Mouse (Mus musculus) midbrain, embryonic 16.5 days (tissue): ENCODE data around the gene Tmem126b. TPM values are rescaled to one million over a fixed set of nuclear protein-coding genes. Genes with fewer than 3 reads are reported as not detected.

Source experiments
- ATAC-seq: fragments of 200-750 bp; cut with Nextera tagmentation; 2 replicates; pipeline ENCODE4 v1.8.0; 2017; ENCODE audit warnings: moderate TSS enrichment
- H3K27ac ChIP-seq: fragments of 300-500 bp; sonication (generic); 2 replicates; pipeline ENCODE4 v1.5.1; 2014; ENCODE audit warnings: mild to moderate bottlenecking, low read length, mixed read lengths
- H3K27me3 ChIP-seq: fragments of 300-500 bp; sonication (generic); 2 replicates; pipeline ENCODE4 v1.6.1; 2014; ENCODE audit warnings: low read depth, low read length, mixed read lengths; ENCODE audit not compliant: control insufficient read depth, insufficient read depth
- H3K36me3 ChIP-seq: fragments of 300-500 bp; sonication (generic); 2 replicates; pipeline ENCODE4 v1.6.1; 2014; ENCODE audit warnings: mild to moderate bottlenecking, low read length, moderate library complexity, mixed read lengths; ENCODE audit not compliant: control insufficient read depth, insufficient read depth
- H3K4me1 ChIP-seq: fragments of 300-500 bp; sonication (generic); 2 replicates; pipeline ENCODE4 v1.6.1; 2014; ENCODE audit warnings: mild to moderate bottlenecking, low read length, mixed read lengths; ENCODE audit not compliant: control insufficient read depth, insufficient read depth
- H3K4me2 ChIP-seq: fragments of 300-500 bp; sonication (generic); 2 replicates; pipeline ENCODE4 v1.6.1; 2014; ENCODE audit warnings: mild to moderate bottlenecking, low read length, mixed read lengths
- H3K4me3 ChIP-seq: fragments of 300-500 bp; sonication (generic); 2 replicates; pipeline ENCODE4 v1.5.1; 2014; ENCODE audit warnings: low read depth, mild to moderate bottlenecking, low read length, moderate library complexity, mixed read lengths
- H3K9ac ChIP-seq: fragments of 300-500 bp; sonication (generic); 2 replicates; pipeline ENCODE4 v1.6.1; 2014; ENCODE audit warnings: low read depth, low read length, mixed read lengths
- H3K9me3 ChIP-seq: fragments of 300-500 bp; sonication (generic); replicated peaks from 2 replicates; pipeline ENCODE4 v1.6.1; 2014; ENCODE audit warnings: mild to moderate bottlenecking, low read length, mixed read lengths; ENCODE audit not compliant: control insufficient read depth, poor library complexity, severe bottlenecking
- whole genome bisulfite sequencing: fragments of 180-500 bp; shearing (Covaris S2); extraction: QIAGEN DNeasy Blood & Tissue Kit; methylation state at CpG from one replicate; pipeline ENCODE4 v1.1.7; 2014; 5-methylcytosine and 5-hydroxymethylcytosine counted together
- polyA plus RNA-seq: library from polyadenylated mRNA; unstranded; fragments of >200 nt; fragmentation: Nextera tagmentation; extraction: Ambion mirVana; gene quantifications from 2 replicates; pipeline ENCODE4 v1.2.1, GENCODE M21; 2015

Tmem126b gene
- polyA plus RNA-seq: 46.0 and 47.9 TPM in 2 replicates

DNA sequence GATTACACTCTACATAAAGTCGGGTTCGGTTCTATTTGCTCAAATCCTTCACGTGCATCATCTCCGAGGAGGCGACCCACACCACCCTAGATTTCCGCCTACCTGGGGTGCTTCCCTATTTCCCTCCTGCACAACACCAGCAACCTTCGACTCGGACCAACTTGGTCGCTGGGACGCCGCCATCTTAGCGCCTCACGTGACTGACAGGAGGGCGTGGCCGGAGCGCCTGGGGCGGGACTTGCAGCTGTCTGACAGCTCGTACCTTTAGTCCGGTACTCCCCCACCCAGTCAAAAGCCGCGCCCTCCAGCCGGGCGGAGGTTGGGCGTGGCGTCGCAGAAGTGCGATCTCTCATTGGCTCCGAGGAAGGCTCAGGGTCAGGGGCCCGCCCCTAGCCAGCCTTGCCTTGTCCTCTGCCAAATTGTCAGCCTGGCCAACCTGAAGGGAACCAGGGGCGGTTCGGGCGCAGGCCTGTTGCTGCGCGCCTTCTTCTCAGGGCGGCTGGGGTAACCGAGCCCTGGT, at the start of gene Tmem126b:
TSS of gene Tmem126b (minus strand) at position 209 of the 520 bp plus-strand sequence.
- H3K4me1 ChIP-seq: peaks cover 18% of the 10 kb centered on the region
- peak; percentile 100 for ATAC-seq
- H3K9me3 ChIP-seq: no peaks in the 10 kb centered on the region
- H3K27me3 ChIP-seq: no peaks in the 10 kb centered on the region
- peak within 1 kb of the TSS; percentile 71 for H3K4me3 ChIP-seq
- H3K4me2 ChIP-seq: peak within 1 kb of the TSS; percentile 86
- peak within 1 kb of the TSS; percentile 96 for H3K27ac ChIP-seq
- H3K36me3 ChIP-seq: no peaks in the 10 kb centered on the region
- H3K9ac ChIP-seq: peak within 1 kb of the TSS; percentile 89
- under 1% methylated on average over 36 of the region's 36 CpGs for WGBS

DNA sequence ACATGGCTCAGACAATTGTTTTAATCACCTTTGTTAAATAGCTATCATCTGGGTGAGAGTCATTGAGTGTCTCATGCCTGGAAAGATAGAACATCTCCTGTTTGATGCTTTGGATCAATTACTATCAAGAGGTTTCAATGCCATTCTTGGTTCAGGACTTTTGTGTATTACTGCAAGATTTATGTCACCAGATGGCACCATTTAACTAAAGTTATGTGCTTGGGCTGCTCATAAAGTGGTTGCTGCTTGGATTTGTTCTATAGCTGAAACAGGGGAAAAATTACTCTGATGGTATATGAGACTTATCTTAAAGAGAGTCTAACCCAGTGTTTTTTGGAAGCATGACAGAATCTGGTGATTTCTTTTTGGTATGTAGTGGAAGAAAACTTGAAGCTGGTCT, 36.5 kb upstream of the Tmem126b start:
- no peaks in the 10 kb centered on the region for H3K36me3 ChIP-seq
- H3K9me3 ChIP-seq: no peaks in the 10 kb centered on the region
- no peaks in the 10 kb centered on the region for H3K27me3 ChIP-seq
- peak; percentile 60; the same call in 1 of the 2 replicates for ATAC-seq
- no peak overlapping the region for H3K4me3 ChIP-seq
- H3K4me2 ChIP-seq: no peak overlapping the region
- H3K27ac ChIP-seq: no peak overlapping the region
- no peaks in the 10 kb centered on the region for H3K4me1 ChIP-seq
- no peak overlapping the region for H3K9ac ChIP-seq

DNA sequence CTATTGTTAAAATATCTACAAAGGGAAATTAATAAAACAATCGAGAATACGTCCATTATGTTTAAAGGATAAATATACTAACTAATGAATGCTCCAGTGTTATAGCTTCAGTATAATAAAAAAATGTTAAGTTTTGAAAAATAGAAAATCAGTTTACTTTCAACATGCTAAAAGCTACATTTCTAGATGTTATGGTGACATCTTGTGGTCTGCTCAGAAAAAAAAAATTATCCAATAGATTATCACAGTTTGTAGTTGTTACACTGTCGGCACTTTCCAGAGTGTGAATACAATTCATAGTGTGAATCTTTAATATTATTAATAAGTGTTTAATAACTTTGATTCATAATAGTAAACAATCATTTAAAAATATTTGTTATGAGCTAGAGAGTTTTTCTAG, 32.3 kb upstream of the Tmem126b start:
- 70% methylated on average over 3 of the region's 3 CpGs for WGBS
- no peak overlapping the region for H3K4me2 ChIP-seq

DNA sequence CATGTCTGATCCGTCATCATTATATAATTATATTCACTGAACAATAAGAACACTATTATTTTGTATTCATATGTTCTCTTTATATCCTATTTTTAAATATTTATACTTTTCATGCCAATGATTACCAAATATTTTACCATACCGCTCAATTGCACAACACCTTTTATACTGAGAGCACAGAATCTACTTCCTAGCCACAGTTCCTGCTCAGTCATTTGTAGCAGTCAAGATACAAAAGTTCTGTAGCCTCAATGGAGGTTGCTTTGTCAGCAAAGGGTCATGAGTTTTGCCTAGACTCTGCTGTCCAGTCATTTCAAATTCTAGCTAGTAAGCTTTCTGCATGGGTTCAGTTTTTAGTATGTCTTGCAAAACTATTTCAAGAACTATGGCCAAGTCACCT, 6.8 kb upstream of the Tmem126b start:
- Histone ChIP-seq H3K9ac (no peak overlapping the region), H3K36me3 (no peaks in the 10 kb centered on the region), H3K27me3 (no peaks in the 10 kb centered on the region), H3K4me1 (peaks cover 1% of the 10 kb centered on the region; the same call in 1 of the 2 replicates), H3K4me2 (no peak overlapping the region), H3K4me3 (no peak overlapping the region), H3K9me3 (no peaks in the 10 kb centered on the region), H3K27ac (no peak overlapping the region)
- no peak for ATAC-seq
- 93% methylated on average over 2 of the region's 2 CpGs for WGBS

More for the DNA sequence above, 32.3 kb upstream of the Tmem126b start:
- no peaks in the 10 kb centered on the region for H3K9me3 ChIP-seq
- no peak overlapping the region for H3K27ac ChIP-seq
- no peaks in the 10 kb centered on the region for H3K4me1 ChIP-seq
- H3K9ac ChIP-seq: no peak overlapping the region
- H3K4me3 ChIP-seq: no peak overlapping the region
- H3K27me3 ChIP-seq: no peaks in the 10 kb centered on the region
- H3K36me3 ChIP-seq: no peaks in the 10 kb centered on the region
- no peak for ATAC-seq

DNA sequence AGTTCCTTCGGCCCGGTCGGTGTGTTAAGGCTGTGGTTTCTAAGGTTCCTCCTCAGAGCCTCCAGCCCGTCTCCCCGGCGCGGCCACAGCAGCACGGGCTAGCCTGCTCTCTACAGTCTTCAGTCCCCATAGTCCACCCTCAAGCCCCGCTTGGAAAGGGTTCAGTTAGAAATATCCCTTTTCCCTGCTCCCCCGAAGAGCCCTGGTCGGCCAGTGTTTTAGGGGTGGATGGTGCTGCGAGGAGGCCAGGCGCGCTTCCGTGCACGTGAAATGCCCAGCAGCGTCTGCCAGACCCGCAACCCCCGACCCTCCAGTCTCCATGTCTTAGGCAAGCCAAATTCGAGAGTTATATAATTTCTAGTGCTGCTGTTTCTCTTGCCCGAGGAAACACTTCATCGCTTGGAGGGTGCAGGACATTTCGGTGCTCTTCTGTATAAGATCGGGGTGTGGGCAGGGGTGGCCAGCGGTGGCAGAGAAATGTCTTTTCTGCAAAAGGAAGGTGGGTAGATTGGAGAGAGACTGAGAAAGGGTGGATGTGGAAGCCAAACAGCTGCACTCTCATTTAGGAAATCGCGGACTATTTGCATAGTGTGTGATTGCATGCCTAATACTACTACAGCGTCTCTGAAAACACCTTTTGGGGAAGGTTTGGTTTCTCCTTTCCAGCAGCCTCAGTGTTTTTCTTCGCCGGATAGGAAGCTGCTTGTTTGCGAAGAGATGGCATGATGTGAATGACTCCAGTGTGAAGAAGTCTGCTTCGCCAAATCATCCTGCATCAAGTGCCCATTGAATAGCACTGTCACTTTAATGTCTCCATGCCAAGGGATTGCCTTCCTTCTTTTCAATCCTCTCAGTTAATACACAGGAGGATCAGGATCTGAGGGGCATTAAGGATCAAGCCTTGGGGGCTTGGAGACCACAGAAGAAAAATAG, 778 bp upstream of the Tmem126b start, which contains the start of gene Dlg2:
TSS of gene Dlg2 (plus strand) at position 360 of the 933 bp plus-strand sequence.
- under 1% methylated on average over 32 of the region's 32 CpGs for WGBS
- peak within 1 kb of the TSS; percentile 89 for H3K9ac ChIP-seq
- peaks cover 18% of the 10 kb centered on the region for H3K4me1 ChIP-seq
- peak within 1 kb of the TSS; percentile 71 for H3K4me3 ChIP-seq
- peak; percentile 85 for ATAC-seq
- no peaks in the 10 kb centered on the region for H3K36me3 ChIP-seq
- peak within 1 kb of the TSS; percentile 86 for H3K4me2 ChIP-seq
- no peaks in the 10 kb centered on the region for H3K9me3 ChIP-seq
- no peaks in the 10 kb centered on the region for H3K27me3 ChIP-seq
- H3K27ac ChIP-seq: peak within 1 kb of the TSS; percentile 96

DNA sequence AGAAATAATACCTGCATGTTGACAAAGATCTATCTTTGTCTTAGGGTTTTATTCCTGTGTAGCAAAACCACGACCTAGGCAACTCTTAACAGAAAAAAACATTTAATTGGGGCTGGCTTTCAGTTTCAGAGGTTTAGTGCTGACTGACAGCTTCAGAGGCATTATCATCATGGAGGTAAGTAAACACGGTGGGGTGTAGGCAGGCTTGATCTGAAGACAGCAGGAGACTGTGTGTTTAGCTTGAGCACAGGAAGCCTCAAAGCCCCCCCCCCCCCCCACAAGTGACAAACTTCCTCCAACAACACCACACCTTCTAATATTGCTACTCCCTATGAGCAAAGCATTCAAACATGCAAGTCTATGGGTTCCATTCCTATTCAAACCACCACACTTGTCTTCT, 2.3 kb downstream of the Tmem126b start:
- Histone ChIP-seq H3K4me3 (no peak overlapping the region), H3K27me3 (no peaks in the 10 kb centered on the region), H3K4me2 (no peak overlapping the region), H3K36me3 (peaks cover 2% of the 10 kb centered on the region; the same call in 1 of the 2 replicates), H3K9me3 (no peaks in the 10 kb centered on the region), H3K27ac (no peak overlapping the region), H3K4me1 (peaks cover 18% of the 10 kb centered on the region), H3K9ac (no peak overlapping the region)
- ATAC-seq: no peak
- 71% methylated on average over 2 of the region's 2 CpGs for WGBS

DNA sequence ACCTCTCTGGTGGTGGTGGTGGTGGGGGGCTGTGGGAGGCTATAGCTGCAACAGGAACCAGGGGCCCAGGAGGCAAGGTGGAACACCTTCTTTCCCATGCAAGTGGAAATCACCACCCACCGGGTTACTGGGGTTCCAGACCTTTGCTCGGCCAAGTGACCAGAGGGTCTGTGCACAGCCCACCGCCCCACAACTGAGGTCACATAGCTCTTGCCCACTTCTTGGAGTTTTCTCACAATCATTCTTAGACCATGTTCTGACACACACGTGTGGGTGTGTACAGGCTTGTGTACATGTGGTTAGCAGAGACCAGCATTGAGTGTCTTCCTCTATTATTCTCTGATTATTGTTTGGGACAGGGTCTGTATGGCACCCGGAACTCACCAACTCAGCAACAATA, 14.4 kb downstream of the Tmem126b start:
- no peak for ATAC-seq
- Histone ChIP-seq H3K27me3 (no peaks in the 10 kb centered on the region), H3K27ac (no peak overlapping the region), H3K4me1 (peaks cover 6% of the 10 kb centered on the region), H3K36me3 (no peaks in the 10 kb centered on the region), H3K9me3 (no peaks in the 10 kb centered on the region), H3K9ac (no peak overlapping the region), H3K4me2 (no peak overlapping the region), H3K4me3 (no peak overlapping the region)
- WGBS: 95% methylated on average over 5 of the region's 5 CpGs

DNA sequence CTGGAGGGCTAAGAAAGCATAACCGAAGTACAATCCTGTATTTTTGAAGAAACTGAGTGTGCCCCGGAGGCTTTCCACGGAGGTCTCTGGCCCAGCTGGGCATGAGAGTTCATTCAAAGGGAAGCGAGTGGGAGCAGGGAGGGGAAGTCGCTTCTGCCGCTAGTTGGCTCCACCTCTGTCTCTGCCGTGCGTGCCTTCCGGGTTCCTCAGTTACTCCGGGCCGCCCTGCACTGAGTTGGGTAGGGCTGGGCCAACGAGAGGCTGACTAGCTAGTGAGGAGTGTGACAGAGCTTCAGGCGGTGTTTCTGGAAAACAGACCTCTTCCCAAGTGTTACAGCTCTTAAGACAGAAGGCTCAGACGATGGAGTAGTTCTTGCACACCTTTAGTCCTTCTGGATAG, 14.9 kb downstream of the Tmem126b start:
- WGBS: 24% methylated on average over 14 of the region's 14 CpGs
- Histone ChIP-seq H3K4me2 (no peak overlapping the region), H3K27ac (no peak overlapping the region), H3K9ac (no peak overlapping the region), H3K4me1 (peaks cover 12% of the 10 kb centered on the region), H3K4me3 (no peak overlapping the region), H3K36me3 (no peaks in the 10 kb centered on the region), H3K9me3 (no peaks in the 10 kb centered on the region), H3K27me3 (no peaks in the 10 kb centered on the region)
- no peak for ATAC-seq

DNA sequence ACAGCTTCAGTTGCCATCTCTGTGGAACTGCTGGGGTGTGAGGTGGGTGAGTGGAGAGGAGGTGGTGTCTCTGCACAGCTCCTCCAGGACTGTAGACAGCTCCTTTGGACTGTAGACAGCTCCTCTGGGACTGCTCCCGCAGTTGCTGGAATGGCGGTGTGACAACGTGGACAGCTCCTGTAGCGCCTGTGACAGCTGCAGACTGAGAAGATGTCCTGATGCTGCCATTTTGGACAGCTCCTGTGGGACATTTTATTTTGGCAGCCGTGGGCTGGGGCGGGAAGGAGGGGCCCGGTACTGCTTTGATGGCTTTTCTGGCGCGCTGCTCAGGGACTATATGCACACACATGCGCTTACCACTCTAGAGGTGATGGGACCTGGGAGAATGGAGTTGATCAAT, 15.5 kb downstream of the Tmem126b start:
- no peak overlapping the region for H3K4me3 ChIP-seq
- H3K4me2 ChIP-seq: no peak overlapping the region
- H3K36me3 ChIP-seq: no peaks in the 10 kb centered on the region
- no peaks in the 10 kb centered on the region for H3K9me3 ChIP-seq
- peaks cover 15% of the 10 kb centered on the region for H3K4me1 ChIP-seq
- H3K9ac ChIP-seq: no peak overlapping the region
- no peaks in the 10 kb centered on the region for H3K27me3 ChIP-seq
- no peak for ATAC-seq
- H3K27ac ChIP-seq: no peak overlapping the region
- WGBS: 59% methylated on average over 10 of the region's 10 CpGs
